Comparison of ENCODE assay signal across 8 mouse cellular contexts in the genomic region with DNA sequence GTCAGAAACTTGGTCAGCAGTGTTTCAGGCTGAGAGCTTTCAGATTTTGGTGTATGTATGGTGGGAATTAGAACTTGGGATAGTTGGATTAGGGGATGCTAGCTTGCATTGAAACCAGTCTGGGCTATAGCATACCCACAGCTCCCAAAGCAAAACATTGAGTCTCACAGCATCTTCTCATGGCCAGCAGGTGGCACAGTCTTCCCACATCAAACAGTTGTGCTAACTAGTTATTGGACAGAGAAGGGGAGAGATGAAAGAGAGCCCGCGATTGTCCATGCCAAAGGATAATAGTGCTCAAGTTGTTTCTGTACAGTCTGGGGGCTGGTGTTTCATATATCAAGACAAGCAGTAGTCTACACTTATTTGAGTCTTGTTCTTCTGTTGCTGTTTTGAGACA. TPM values are rescaled to one million over a fixed set of nuclear protein-coding genes. Genes with fewer than 3 reads are reported as not detected.
DNase-seq lines count a peak whose midpoint lies in the region; ATAC-seq lines count a peak whose summit lies in the region.

No protein-coding gene starts in this region.

- WGBS in neural tube, embryonic 15.5 days, result 55% methylated on average over 2 of the region's 2 CpGs
- 20% methylated on average over 2 of the region's 2 CpGs for WGBS in lung, embryonic 16.5 days

- ATAC-seq in neural tube, embryonic 15.5 days (ENCODE audit: low FRiP score), result no peak
- ATAC-seq in lung, embryonic 16.5 days (ENCODE audit: low read depth), result 0 out of 2 replicates have a peak, but pooled peaks have one; percentile 21

- no peak overlapping the region for H3K27ac ChIP-seq in neural tube, embryonic 15.5 days (replicated peaks)
- no peak overlapping the region for H3K27ac ChIP-seq in lung, embryonic 16.5 days (ENCODE audit: low read length)

- H3K9me3 ChIP-seq in neural tube, embryonic 15.5 days (replicated peaks), result no peaks in the 10 kb centered on the region
- H3K9me3 ChIP-seq in lung, embryonic 16.5 days (ENCODE audit: control insufficient read depth, low read length), result no peaks in the 10 kb centered on the region

- no peak overlapping the region for H3K4me3 ChIP-seq in neural tube, embryonic 15.5 days (replicated peaks)
- no peak overlapping the region for H3K4me3 ChIP-seq in lung, embryonic 16.5 days (ENCODE audit: low read length)

- peaks cover 24% of the 10 kb centered on the region; the same call in 1 of the 2 replicates for H3K4me1 ChIP-seq in neural tube, embryonic 15.5 days
- H3K4me1 ChIP-seq in lung, embryonic 16.5 days (replicated peaks; ENCODE audit: control insufficient read depth, insufficient read depth, low read length), result peaks cover 20% of the 10 kb centered on the region

- H3K9ac ChIP-seq in neural tube, embryonic 15.5 days (replicated peaks), result no peak overlapping the region
- H3K9ac ChIP-seq in lung, embryonic 16.5 days (ENCODE audit: low read length), result no peak overlapping the region

- no peaks in the 10 kb centered on the region for H3K27me3 ChIP-seq in neural tube, embryonic 15.5 days (replicated peaks)
- no peaks in the 10 kb centered on the region for H3K27me3 ChIP-seq in lung, embryonic 16.5 days (ENCODE audit: control insufficient read depth, insufficient read depth, low read depth, low read length)

- H3K4me2 ChIP-seq in neural tube, embryonic 15.5 days, result no peak overlapping the region
- no peak overlapping the region for H3K4me2 ChIP-seq in lung, embryonic 16.5 days (ENCODE audit: low read depth, low read length)

- H3K36me3 ChIP-seq in neural tube, embryonic 15.5 days, result peaks cover 12% of the 10 kb centered on the region; the same call in 1 of the 2 replicates
- H3K36me3 ChIP-seq in lung, embryonic 16.5 days (ENCODE audit: control insufficient read depth, insufficient read depth, low read length), result peaks cover 2% of the 10 kb centered on the region; the same call in 1 of the 2 replicates

- DNase-seq in adrenal gland, postnatal 14 days, result peak; percentile 64
- DNase-seq in adrenal gland, adult 8-10 months, result no peak
- peak; percentile 19 for DNase-seq in neural tube, embryonic 10.5 days (ENCODE audit: extremely low spot score, low spot score)
- DNase-seq in embryo, embryonic 10.5 days (ENCODE audit: low spot score), result peak; percentile 74
- peak; percentile 70 for DNase-seq in induced T-regulatory cell, adult 2 months (ENCODE audit: low read depth)
- peak; percentile 47 for DNase-seq in right cerebral cortex, postnatal 4 days

RNA-seq across cellular contexts. Expression of gene Osbpl11, which starts 8.8 kb away (rescaled TPM):
- total RNA-seq in adrenal gland, postnatal 14 days (2021), result 46.1 and 59.0 TPM in 2 replicates
- total RNA-seq in adrenal gland, adult 8-10 months (2022), result 10 to 100 TPM; 34.5 to 41.2 (median 37.7) TPM
- 15.7 and 16.2 TPM in 2 replicates for polyA plus RNA-seq in neural tube, embryonic 15.5 days (2015; fragmentation: Nextera tagmentation; extraction: Ambion mirVana)
- polyA plus RNA-seq in lung, embryonic 16.5 days (2015; fragmentation: Nextera tagmentation; extraction: Ambion mirVana), result 14.8 and 14.9 TPM in 2 replicates

RNA-seq across cellular contexts. Expression of gene Snx4, which starts 57.6 kb away (rescaled TPM):
- total RNA-seq in adrenal gland, postnatal 14 days (2021), result 46.9 and 54.0 TPM in 2 replicates
- 10 to 100 TPM; 40.6 to 55.9 (median 48.8) TPM for total RNA-seq in adrenal gland, adult 8-10 months (2022)
- 80.6 and 84.2 TPM in 2 replicates for polyA plus RNA-seq in neural tube, embryonic 15.5 days (2015; fragmentation: Nextera tagmentation; extraction: Ambion mirVana)
- 127 and 135 TPM in 2 replicates for polyA plus RNA-seq in lung, embryonic 16.5 days (2015; fragmentation: Nextera tagmentation; extraction: Ambion mirVana)
